Mouse (Mus musculus) G1E (cell line): ENCODE measurements around the gene Lrrc58. TPM values are rescaled to one million over a fixed set of nuclear protein-coding genes. Genes with fewer than 3 reads are reported as not detected.

Experiments used
- ATAC-seq: 2 replicates; pipeline ENCODE4 v1.8.0; 2016; ENCODE audit warnings: mild to moderate bottlenecking; ENCODE audit not compliant: insufficient number of reproducible peaks, poor library complexity, low FRiP score, severe bottlenecking; ENCODE audit errors: extremely low read depth
- DNase-seq: peaks from one replicate; pipeline ENCODE4 v3.0.0; 2012; ENCODE audit warnings: low spot score
- H3K27me3 ChIP-seq: 2 replicates; pipeline ENCODE4 v1.6.1; 2012; ENCODE audit warnings: mild to moderate bottlenecking, low read length, inconsistent platforms; ENCODE audit not compliant: insufficient read depth
- H3K36me3 ChIP-seq: replicated peaks from 2 replicates; pipeline ENCODE3; 2012; ENCODE audit warnings: mild to moderate bottlenecking, inconsistent platforms
- H3K4me1 ChIP-seq: 2 replicates; pipeline ENCODE4 v1.6.1; 2012; ENCODE audit warnings: low read depth, low read length, inconsistent platforms, mixed read lengths; ENCODE audit not compliant: insufficient read depth
- H3K4me3 ChIP-seq: 2 replicates; pipeline ENCODE4 v1.5.1; 2012; ENCODE audit warnings: low read depth, mild to moderate bottlenecking, inconsistent platforms, low read length, moderate library complexity, mixed read lengths
- H3K9me3 ChIP-seq: replicated peaks from 2 replicates; pipeline ENCODE4 v1.6.1; 2012; ENCODE audit warnings: inconsistent platforms
- CTCF ChIP-seq: IDR thresholded peaks from 2 replicates; pipeline ENCODE4 v1.5.1; 2012; ENCODE audit warnings: low read depth, low read length, inconsistent platforms, mixed read lengths
- GATA1 ChIP-seq: IDR thresholded peaks from 2 replicates; pipeline ENCODE4 v1.6.1; 2012; ENCODE audit warnings: borderline replicate concordance, low read length, inconsistent platforms, mixed read lengths
- GATA2 ChIP-seq: IDR thresholded peaks from 2 replicates; pipeline ENCODE4 v1.6.1; 2012; ENCODE audit warnings: low read depth, low read length, inconsistent platforms, borderline replicate concordance
- POLR2AphosphoS5 ChIP-seq: IDR thresholded peaks from 2 replicates; pipeline ENCODE4 v1.6.1; 2012; ENCODE audit warnings: low read depth, low read length, inconsistent platforms; ENCODE audit not compliant: insufficient replicate concordance
- TAL1 ChIP-seq: conservative IDR thresholded peaks from 2 replicates; pipeline ENCODE4 v1.6.1; 2012; ENCODE audit warnings: low read depth, low read length, inconsistent platforms, mixed read lengths
- polyA plus RNA-seq: library from polyadenylated mRNA; stranded (reverse); fragments of >175 nt; gene quantifications from 2 replicates; pipeline ENCODE4 v1.2.3, GENCODE M21; 2012
- total RNA-seq, 2 experiments: library from RNA; stranded (forward) in 1 of 2; stranded (reverse) in 1 of 2; fragments of 200-1000 nt in 1 of 2; fragments of >200 nt in 1 of 2; fragmentation: Nextera tagmentation in 1 of 2; gene quantifications; 2 replicates each; pipeline ENCODE4 v1.2.3; 2014 to 2017

Gene Lrrc58
- total and polyA plus RNA-seq, 3 experiments: 5.4 to 90.6 (median 46.5) TPM

DNA sequence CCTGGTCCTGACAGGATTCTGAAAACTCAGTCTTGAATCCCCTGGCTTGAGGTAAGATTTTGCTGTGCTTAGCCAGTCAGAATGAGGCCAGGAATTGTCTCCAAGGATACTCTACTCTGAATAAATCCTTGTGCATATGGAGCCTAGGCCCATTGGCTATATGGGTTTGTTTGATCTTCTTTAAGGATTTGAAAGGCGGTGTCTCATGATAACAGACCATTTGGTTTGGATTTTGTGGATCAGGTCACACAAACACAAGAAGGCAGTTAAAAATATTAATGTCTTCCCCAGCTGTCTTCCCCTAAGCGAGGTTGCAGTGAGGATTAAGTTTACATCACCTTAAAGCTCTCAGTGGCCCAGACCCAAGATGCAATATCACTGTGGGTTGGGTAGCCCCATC is 25.8 kb upstream of the Lrrc58 start:
- ATAC-seq (no peak), DNase-seq (no peak)
- Histone ChIP-seq H3K36me3 (no peaks in the 10 kb centered on the region), H3K4me3 (no peak overlapping the region), H3K4me1 (peaks cover 2% of the 10 kb centered on the region; the same call in 1 of the 2 replicates), H3K27me3 (peaks cover 38% of the 10 kb centered on the region), H3K9me3 (no peaks in the 10 kb centered on the region)
- TF ChIP-seq POLR2AphosphoS5 (no peak), TAL1 (no peak), GATA2 (no peak), CTCF (no peak), GATA1 (no peak)

DNA sequence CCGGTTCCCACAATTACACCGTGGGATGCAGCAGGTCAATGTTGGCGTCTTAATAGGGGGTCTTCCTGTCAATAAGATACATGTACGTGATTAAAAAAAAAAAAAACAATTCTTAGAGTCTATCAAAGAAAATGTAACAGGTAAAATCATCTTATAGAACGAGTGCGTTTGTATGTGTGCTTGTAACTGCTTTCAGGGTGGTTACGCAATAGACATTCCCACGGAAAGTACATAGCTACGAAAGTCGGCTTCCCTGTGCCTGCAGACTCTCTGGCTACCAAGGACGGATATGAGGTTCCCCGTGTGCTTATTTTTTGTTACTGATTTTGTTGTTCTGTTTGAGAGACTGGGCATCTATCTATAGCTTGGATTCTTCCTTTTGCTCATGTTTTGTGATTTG is 24.4 kb upstream of the Lrrc58 start:
- peaks cover 2% of the 10 kb centered on the region; the same call in 1 of the 2 replicates for H3K4me1 ChIP-seq
- no peaks in the 10 kb centered on the region for H3K36me3 ChIP-seq
- no peak for TF ChIP-seq TAL1
- no peak for TF ChIP-seq GATA1
- TF ChIP-seq POLR2AphosphoS5: no peak
- no peak for TF ChIP-seq CTCF
- TF ChIP-seq GATA2: no peak
- no peaks in the 10 kb centered on the region for H3K9me3 ChIP-seq
- H3K4me3 ChIP-seq: no peak overlapping the region
- H3K27me3 ChIP-seq: peaks cover 40% of the 10 kb centered on the region
- DNase-seq: no peak
- no peak for ATAC-seq

- peaks cover 43% of the 10 kb centered on the region for H3K27me3 ChIP-seq
- peaks cover 2% of the 10 kb centered on the region; the same call in 1 of the 2 replicates for H3K4me1 ChIP-seq
- DNase-seq: no peak
- no peaks in the 10 kb centered on the region for H3K36me3 ChIP-seq
- peak; percentile 57 for ATAC-seq
- no peaks in the 10 kb centered on the region for H3K9me3 ChIP-seq
- TF ChIP-seq POLR2AphosphoS5: no peak
- no peak for TF ChIP-seq CTCF
- no peak for TF ChIP-seq TAL1
- no peak for TF ChIP-seq GATA2
- TF ChIP-seq GATA1: no peak
- no peak overlapping the region for H3K4me3 ChIP-seq
These were observed 22.8 kb upstream of the Lrrc58 start for GRCm38 (mm10) chr16:37845202-37845925.

DNA sequence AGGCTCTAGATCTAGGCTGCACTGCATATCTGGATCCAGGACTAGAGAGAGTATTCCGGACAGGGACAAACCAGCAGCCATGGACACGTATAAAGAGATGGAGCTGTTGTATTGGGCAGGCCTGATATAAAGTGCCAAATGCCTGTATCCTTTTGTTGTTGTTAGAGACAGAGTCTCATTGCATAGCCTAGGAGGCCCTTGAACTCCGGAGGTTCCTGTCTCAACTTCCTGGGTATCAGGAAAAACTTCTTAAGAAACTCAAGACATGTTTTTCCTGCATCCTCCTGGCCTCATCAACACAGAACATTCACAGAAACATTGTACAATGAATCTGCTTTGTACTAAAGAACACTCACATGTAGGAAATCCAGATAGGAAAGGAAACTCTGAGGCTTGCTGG is 21.1 kb upstream of the Lrrc58 start:
- TF ChIP-seq POLR2AphosphoS5: no peak
- TF ChIP-seq TAL1: no peak
- TF ChIP-seq CTCF: no peak
- no peak for TF ChIP-seq GATA1
- no peak for TF ChIP-seq GATA2
- no peak for ATAC-seq
- peaks cover 43% of the 10 kb centered on the region for H3K27me3 ChIP-seq
- no peak overlapping the region for H3K4me3 ChIP-seq
- no peaks in the 10 kb centered on the region for H3K36me3 ChIP-seq
- no peak for DNase-seq
- H3K4me1 ChIP-seq: peaks cover 2% of the 10 kb centered on the region; the same call in 1 of the 2 replicates
- no peaks in the 10 kb centered on the region for H3K9me3 ChIP-seq

DNA sequence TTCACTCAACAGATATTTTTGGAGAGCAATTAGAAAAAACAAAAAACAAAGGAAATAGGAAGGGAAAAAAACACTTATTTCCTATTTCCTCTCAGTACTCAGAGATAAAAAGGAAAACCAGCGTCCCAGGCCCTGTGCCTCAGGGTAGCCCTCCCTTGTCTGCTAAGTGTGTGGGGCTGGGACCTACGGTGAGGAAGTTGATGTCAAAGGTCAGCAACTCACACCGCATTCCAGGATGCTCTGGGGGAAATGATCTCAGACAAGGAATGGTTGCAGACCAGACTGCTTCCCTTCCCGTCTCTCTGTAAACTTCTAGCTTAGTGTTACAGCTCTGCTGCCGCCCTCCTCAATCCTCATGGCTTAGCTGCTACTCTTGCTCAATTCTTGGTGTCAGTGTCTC is 16.8 kb upstream of the Lrrc58 start:
- Histone ChIP-seq H3K36me3 (no peaks in the 10 kb centered on the region), H3K4me3 (no peak overlapping the region), H3K27me3 (peaks cover 45% of the 10 kb centered on the region), H3K9me3 (no peaks in the 10 kb centered on the region), H3K4me1 (peaks cover 5% of the 10 kb centered on the region)
- TF ChIP-seq POLR2AphosphoS5 (no peak), GATA1 (no peak), CTCF (no peak), GATA2 (no peak), TAL1 (no peak)
- DNase-seq: no peak
- ATAC-seq: no peak

DNA sequence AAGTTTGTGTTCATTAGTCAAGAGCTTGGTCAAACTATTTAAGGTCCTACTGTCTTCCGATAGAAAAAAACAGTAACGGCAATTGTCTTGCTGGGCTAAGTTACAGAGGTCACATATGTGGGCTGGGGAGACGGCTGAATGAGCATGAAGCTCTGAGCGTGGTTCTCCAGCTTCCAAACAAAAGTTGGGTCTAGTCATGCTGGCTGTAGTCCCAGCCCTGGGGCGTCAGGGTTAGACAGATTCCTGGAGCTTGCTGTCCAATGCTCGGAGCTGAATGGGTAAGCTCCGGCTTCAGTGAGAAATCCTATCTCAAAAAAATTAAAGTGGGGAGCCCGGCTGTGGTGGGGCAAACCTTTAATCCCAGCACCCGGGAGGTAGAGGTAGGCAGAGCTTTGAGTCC is 14.9 kb upstream of the Lrrc58 start:
- TF ChIP-seq POLR2AphosphoS5: no peak
- no peak for TF ChIP-seq GATA1
- TF ChIP-seq CTCF: no peak
- no peak for TF ChIP-seq GATA2
- no peak for TF ChIP-seq TAL1
- Histone ChIP-seq H3K4me1 (peaks cover 5% of the 10 kb centered on the region), H3K36me3 (no peaks in the 10 kb centered on the region), H3K9me3 (no peaks in the 10 kb centered on the region), H3K4me3 (no peak overlapping the region), H3K27me3 (peaks cover 37% of the 10 kb centered on the region)
- ATAC-seq (no peak), DNase-seq (no peak)
